ENCODE assay signal across 9 mouse cellular contexts in genomic region chr8:93810859-93811602, GRCm38 (mm10). TPM values are rescaled to one million over a fixed set of nuclear protein-coding genes. Genes with fewer than 3 reads are reported as not detected.
DNase-seq lines count a peak whose midpoint lies in the region; ATAC-seq and TF ChIP-seq lines count a peak whose summit lies in the region.
"Had no signal": no experiment of that assay in that cellular context is flagged by ENCODE, and none has a peak within 500 bp of the region (broad histone marks: within the 10 kb centered on the region; RNA-seq: fewer than 3 reads in every experiment).

No protein-coding gene starts in this region.

- no peaks in the 10 kb centered on the region; the same call in 1 of the 2 replicates for H3K4me1 ChIP-seq in lung, adult 2 months (ENCODE audit: control insufficient read depth, insufficient read depth, low read length)
- H3K4me1 ChIP-seq in forebrain, embryonic 11.5 days (replicated peaks; ENCODE audit: control insufficient read depth, insufficient read depth, low read length): peaks cover 12% of the 10 kb centered on the region; the same call in 1 of the 2 replicates
- H3K4me1 ChIP-seq in liver, embryonic 12.5 days: peaks cover 16% of the 10 kb centered on the region
- H3K4me1 ChIP-seq in stomach, embryonic 16.5 days (ENCODE audit: control insufficient read depth, insufficient read depth, low read length): peaks cover 15% of the 10 kb centered on the region

- H3K27ac ChIP-seq in forebrain, embryonic 11.5 days (ENCODE audit: low read depth, low read length): peak overlapping the region; percentile 83
- H3K27ac ChIP-seq in liver, embryonic 12.5 days: no peak overlapping the region
- H3K27ac ChIP-seq in stomach, embryonic 16.5 days (ENCODE audit: low read length): peak overlapping the region; percentile 39

- no peaks in the 10 kb centered on the region for H3K36me3 ChIP-seq in forebrain, embryonic 11.5 days (ENCODE audit: control insufficient read depth, insufficient read depth, low read length)
- H3K36me3 ChIP-seq in liver, embryonic 12.5 days: no peaks in the 10 kb centered on the region
- no peaks in the 10 kb centered on the region for H3K36me3 ChIP-seq in stomach, embryonic 16.5 days (ENCODE audit: control insufficient read depth, insufficient read depth, low read length)

- H3K4me3 ChIP-seq in lung, adult 2 months (replicated peaks; ENCODE audit: extremely low read depth, low read depth, low read length): peak overlapping the region; percentile 61
- peak overlapping the region; percentile 71 for H3K4me3 ChIP-seq in forebrain, embryonic 11.5 days (ENCODE audit: low read depth, low read length)
- peak overlapping the region; percentile 61 for H3K4me3 ChIP-seq in liver, embryonic 12.5 days
- H3K4me3 ChIP-seq in stomach, embryonic 16.5 days (replicated peaks; ENCODE audit: low read length): peak overlapping the region; percentile 71

- TF ChIP-seq POLR2A in lung, adult 2 months (IDR thresholded peaks at IDR 0.05; ENCODE audit: borderline replicate concordance, extremely low read depth, low read depth, low read length): no peak

- peak overlapping the region; percentile 88 for H3K4me2 ChIP-seq in forebrain, embryonic 11.5 days (ENCODE audit: low read depth, low read length, severe bottlenecking)
- H3K4me2 ChIP-seq in liver, embryonic 12.5 days: peak overlapping the region; percentile 92
- H3K4me2 ChIP-seq in stomach, embryonic 16.5 days (ENCODE audit: low read depth, low read length): peak overlapping the region; percentile 79

- ATAC-seq in forebrain, embryonic 11.5 days (replicated peaks; ENCODE audit: low FRiP score): no peak; the same call in 1 of the 2 replicates
- ATAC-seq in liver, embryonic 12.5 days: no peak
- no peak for ATAC-seq in stomach, embryonic 16.5 days (ENCODE audit: insufficient read depth, low FRiP score)
- no peak for ATAC-seq in megakaryocyte-erythroid progenitor cell, adult 5-6 weeks (replicated peaks; ENCODE audit: low FRiP score, low TSS enrichment, poor library complexity, severe bottlenecking)

- WGBS in lung, adult 2 months: 1% methylated on average over 47 of the region's 53 CpGs
- under 1% methylated on average over 42 of the region's 53 CpGs for WGBS in forebrain, embryonic 11.5 days
- WGBS in liver, embryonic 12.5 days (ENCODE audit: insufficient replicate concordance): 1% methylated on average over 51 of the region's 53 CpGs
- WGBS in stomach, embryonic 16.5 days: under 1% methylated on average over 47 of the region's 53 CpGs

- no peak for TF ChIP-seq CTCF in lung, adult 2 months (IDR thresholded peaks at IDR 0.05; ENCODE audit: insufficient read depth, low read length)

- H3K27me3 ChIP-seq in forebrain, embryonic 11.5 days (ENCODE audit: control insufficient read depth, insufficient read depth, low read length): no peaks in the 10 kb centered on the region
- peaks cover 75% of the 10 kb centered on the region for H3K27me3 ChIP-seq in liver, embryonic 12.5 days (replicated peaks)
- H3K27me3 ChIP-seq in stomach, embryonic 16.5 days (ENCODE audit: control insufficient read depth, insufficient read depth, low read length): peaks cover 15% of the 10 kb centered on the region

- H3K9ac ChIP-seq in forebrain, embryonic 11.5 days (ENCODE audit: low read length): peak overlapping the region; percentile 88
- H3K9ac ChIP-seq in liver, embryonic 12.5 days: peak overlapping the region; percentile 48
- H3K9ac ChIP-seq in stomach, embryonic 16.5 days (ENCODE audit: low read length): peak overlapping the region; percentile 79

- DNase-seq in lung, adult 2 months: no peak
- no peak for DNase-seq in lung, postnatal 10 days
- peak; percentile 74 for DNase-seq in cerebellum, adult 11-12 months
- DNase-seq in forebrain, embryonic 11.5 days (ENCODE audit: low spot score): peak; percentile 64
- no peak for DNase-seq in adrenal gland, adult 18-20 months (ENCODE audit: low spot score in 2 of 2)

- H3K9me3 ChIP-seq in forebrain, embryonic 11.5 days (ENCODE audit: control insufficient read depth, low read length): no peaks in the 10 kb centered on the region
- H3K9me3 ChIP-seq in liver, embryonic 12.5 days (replicated peaks): no peaks in the 10 kb centered on the region
- no peaks in the 10 kb centered on the region for H3K9me3 ChIP-seq in stomach, embryonic 16.5 days (replicated peaks; ENCODE audit: control insufficient read depth, low read length)

RNA-seq across cellular contexts. Expression of gene Gnao1, which starts 1.3 kb away (rescaled TPM):
- polyA plus RNA-seq in lung, adult 2 months (2012; rRNA removed): 31.8 and 38.4 TPM in 2 replicates
- 45.5 and 48.2 TPM in 2 replicates for polyA plus RNA-seq in forebrain, embryonic 11.5 days (2014; fragmentation: Nextera tagmentation; extraction: Ambion mirVana)
- 0.74 and 0.90 TPM in 2 replicates for polyA plus RNA-seq in liver, embryonic 12.5 days (2016; fragmentation: Nextera tagmentation; extraction: Ambion mirVana)
- polyA plus RNA-seq in stomach, embryonic 16.5 days (2015; fragmentation: Nextera tagmentation; extraction: Ambion mirVana): 11.6 and 11.7 TPM in 2 replicates
- not detected in 2 replicates for total RNA-seq in megakaryocyte-erythroid progenitor cell, adult 5-6 weeks (2014; fragmentation: Nextera tagmentation)
- total RNA-seq in megakaryocyte-erythroid progenitor cell, adult 5-6 weeks (2017): not detected in 2 replicates
- total RNA-seq in adrenal gland, adult 18-20 months (2021): 10 to 100 TPM; 32.5 to 52.8 TPM
- total RNA-seq: common myeloid progenitor, adult 5-6 weeks had no signal

Comparison
In these comparisons a context has a peak if more than half of its experiments do, and no peak if none do; other contexts are left out.
1. DNase-seq: peak in cerebellum, adult 11-12 months (single experiment) and forebrain, embryonic 11.5 days (single experiment); none in lung, adult 2 months (single experiment), lung, postnatal 10 days (single experiment) and adrenal gland, adult 18-20 months (0 of 2).
2. Peak in every context shown above with its lines, with median percentiles within 50 percentile points of each other: H3K4me3 ChIP-seq, H3K4me2 ChIP-seq and H3K9ac ChIP-seq.